Mouse (Mus musculus) cerebellum, adult 2 months (tissue): ENCODE measurements at regions not wholly inside any gene's neighbourhood (a gene's known extent, or its start where the extent isn't known, plus 50 kb on each side); places are given as distances from the start of the nearest gene placed in this dataset.

Experiments
- DNase-seq, 2 experiments: peaks; one replicate each; pipeline ENCODE4 v3.0.0; 2021
- H3K27ac ChIP-seq: fragments of 200-500 bp; 2 replicates; pipeline ENCODE4 v1.5.1; 2012; ENCODE audit warnings: low read length, control low read depth, inconsistent platforms; ENCODE audit not compliant: insufficient read depth
- H3K27me3 ChIP-seq: fragments of 200-500 bp; 2 replicates; pipeline ENCODE4 v1.6.1; 2012; ENCODE audit warnings: inconsistent platforms, mild to moderate bottlenecking, low read length, moderate library complexity; ENCODE audit not compliant: control insufficient read depth, insufficient read depth
- H3K4me1 ChIP-seq: fragments of 200-500 bp; 2 replicates; pipeline ENCODE4 v1.6.1; 2011; ENCODE audit warnings: low read length; ENCODE audit not compliant: control insufficient read depth, insufficient read depth
- H3K4me3 ChIP-seq: fragments of 200-500 bp; replicated peaks from 2 replicates; pipeline ENCODE3; 2011; ENCODE audit warnings: mild to moderate bottlenecking, low read depth, low read length, control low read depth; ENCODE audit not compliant: insufficient read depth
- CTCF ChIP-seq: fragments of 200-500 bp; IDR thresholded peaks from 2 replicates; pipeline ENCODE4 v1.5.1; 2011; ENCODE audit warnings: low read depth, mild to moderate bottlenecking, control low read depth, low read length, moderate library complexity, borderline replicate concordance; ENCODE audit not compliant: insufficient read depth
- POLR2A ChIP-seq: fragments of 200-500 bp; IDR thresholded peaks from 2 replicates; pipeline ENCODE4 v1.6.1; 2011; ENCODE audit warnings: low read length, control low read depth, borderline replicate concordance; ENCODE audit not compliant: insufficient read depth
- WGBS: fragments of 180-500 bp; shearing (Covaris S2); methylation state at CpG from one replicate; pipeline ENCODE4 v1.1.7; 2018; 5-methylcytosine and 5-hydroxymethylcytosine counted together

GRCm38 (mm10) chr1:77082410-77082809, 432.5 kb downstream of the Epha4 start:
- no peak for TF ChIP-seq POLR2A
- TF ChIP-seq CTCF: no peak
- Histone ChIP-seq H3K27ac (no peak overlapping the region), H3K4me3 (no peak overlapping the region), H3K4me1 (no peaks in the 10 kb centered on the region), H3K27me3 (no peaks in the 10 kb centered on the region)
- 89% methylated on average over 3 of the region's 3 CpGs for WGBS
- DNase-seq: no peak

- TF ChIP-seq CTCF (no peak), POLR2A (no peak)
- no peaks in the 10 kb centered on the region for H3K4me1 ChIP-seq
- no peak overlapping the region for H3K4me3 ChIP-seq
- WGBS: 76% methylated on average over 2 of the region's 2 CpGs
- no peaks in the 10 kb centered on the region for H3K27me3 ChIP-seq
- H3K27ac ChIP-seq: no peak overlapping the region
- DNase-seq: no peak
These were observed 421.3 kb downstream of the Epha4 start for GRCm38 (mm10) chr1:77093551-77093950.

GRCm38 (mm10) chr1:77101726-77102272, 413.1 kb downstream of the Epha4 start:
- no peak for TF ChIP-seq CTCF
- no peak for TF ChIP-seq POLR2A
- WGBS: 46% methylated on average over 12 of the region's 12 CpGs
- DNase-seq: no peak
- no peak overlapping the region for H3K4me3 ChIP-seq
- no peak overlapping the region for H3K27ac ChIP-seq
- H3K4me1 ChIP-seq: peaks cover 5% of the 10 kb centered on the region
- no peaks in the 10 kb centered on the region for H3K27me3 ChIP-seq

- H3K4me3 ChIP-seq: no peak overlapping the region
- H3K27me3 ChIP-seq: no peaks in the 10 kb centered on the region
- H3K4me1 ChIP-seq: peaks cover 5% of the 10 kb centered on the region
- H3K27ac ChIP-seq: no peak overlapping the region
- TF ChIP-seq CTCF (no peak), POLR2A (no peak)
- WGBS: 26% methylated on average over 13 of the region's 13 CpGs
- DNase-seq: peak; percentile 51 to 64
These were observed 412.3 kb downstream of the Epha4 start for GRCm38 (mm10) chr1:77102421-77103133.

GRCm38 (mm10) chr1:77109861-77110785, 404.8 kb downstream of the Epha4 start:
- Histone ChIP-seq H3K4me1 (no peaks in the 10 kb centered on the region), H3K27me3 (no peaks in the 10 kb centered on the region)
- WGBS: 87% methylated on average over 6 of the region's 6 CpGs

GRCm38 (mm10) chr1:77128411-77128810, 386.5 kb downstream of the Epha4 start:
- Histone ChIP-seq H3K27me3 (no peaks in the 10 kb centered on the region), H3K27ac (no peak overlapping the region), H3K4me3 (no peak overlapping the region), H3K4me1 (no peaks in the 10 kb centered on the region)
- 61% methylated on average over 3 of the region's 3 CpGs for WGBS
- TF ChIP-seq POLR2A (no peak), CTCF (no peak)
- no peak for DNase-seq

More at GRCm38 (mm10) chr1:77109861-77110785, 404.8 kb downstream of the Epha4 start:
- no peak for TF ChIP-seq POLR2A
- no peak for TF ChIP-seq CTCF
- Histone ChIP-seq H3K27ac (no peak overlapping the region), H3K4me3 (no peak overlapping the region)
- DNase-seq: no peak

GRCm38 (mm10) chr1:77137663-77138062, 377.2 kb downstream of the Epha4 start:
- Histone ChIP-seq H3K27ac (no peak overlapping the region), H3K27me3 (no peaks in the 10 kb centered on the region; the same call in 1 of the 2 replicates), H3K4me3 (no peak overlapping the region), H3K4me1 (no peaks in the 10 kb centered on the region)
- WGBS: 61% methylated on average over 6 of the region's 6 CpGs
- no peak for DNase-seq
- TF ChIP-seq POLR2A (no peak), CTCF (no peak)

GRCm38 (mm10) chr1:77140906-77141305, 374.0 kb downstream of the Epha4 start:
- TF ChIP-seq POLR2A (no peak), CTCF (no peak)
- H3K4me1 ChIP-seq: no peaks in the 10 kb centered on the region
- WGBS: 29% methylated on average over 7 of the region's 7 CpGs
- H3K27me3 ChIP-seq: no peaks in the 10 kb centered on the region; the same call in 1 of the 2 replicates
- H3K4me3 ChIP-seq: no peak overlapping the region
- no peak for DNase-seq
- H3K27ac ChIP-seq: no peak overlapping the region
